Mouse (Mus musculus): Measurements from ENCODE around the gene Trim43c. TPM values are rescaled to one million over a fixed set of nuclear protein-coding genes. Genes with fewer than 3 reads are reported as not detected.
"Not testable (repeated sequence)": the region's sequence is repeated elsewhere in the genome, so short reads cannot be mapped to it uniquely, and the experiment has no call there.

The Trim43c gene
- total RNA-seq (2021): not detected
- long read RNA-seq, experiment 1: 0 reads
- long read RNA-seq, experiment 2: 0 reads

- intact Hi-C loops (cut with DNase I; ENCODE audit: low total_unique reads); DNase-seq: not testable (repeated sequence)
Measured at GRCm38 (mm10) chr9:88838864-88839263, at the start of gene Trim43c. TSS of gene Trim43c (plus strand) at chr9:88839164.

- DNase-seq; intact Hi-C loops (cut with DNase I; ENCODE audit: low total_unique reads): not testable (repeated sequence)
Measured at GRCm38 (mm10) chr9:88853072-88853471, 14.1 kb downstream of the Trim43c start.

DNA sequence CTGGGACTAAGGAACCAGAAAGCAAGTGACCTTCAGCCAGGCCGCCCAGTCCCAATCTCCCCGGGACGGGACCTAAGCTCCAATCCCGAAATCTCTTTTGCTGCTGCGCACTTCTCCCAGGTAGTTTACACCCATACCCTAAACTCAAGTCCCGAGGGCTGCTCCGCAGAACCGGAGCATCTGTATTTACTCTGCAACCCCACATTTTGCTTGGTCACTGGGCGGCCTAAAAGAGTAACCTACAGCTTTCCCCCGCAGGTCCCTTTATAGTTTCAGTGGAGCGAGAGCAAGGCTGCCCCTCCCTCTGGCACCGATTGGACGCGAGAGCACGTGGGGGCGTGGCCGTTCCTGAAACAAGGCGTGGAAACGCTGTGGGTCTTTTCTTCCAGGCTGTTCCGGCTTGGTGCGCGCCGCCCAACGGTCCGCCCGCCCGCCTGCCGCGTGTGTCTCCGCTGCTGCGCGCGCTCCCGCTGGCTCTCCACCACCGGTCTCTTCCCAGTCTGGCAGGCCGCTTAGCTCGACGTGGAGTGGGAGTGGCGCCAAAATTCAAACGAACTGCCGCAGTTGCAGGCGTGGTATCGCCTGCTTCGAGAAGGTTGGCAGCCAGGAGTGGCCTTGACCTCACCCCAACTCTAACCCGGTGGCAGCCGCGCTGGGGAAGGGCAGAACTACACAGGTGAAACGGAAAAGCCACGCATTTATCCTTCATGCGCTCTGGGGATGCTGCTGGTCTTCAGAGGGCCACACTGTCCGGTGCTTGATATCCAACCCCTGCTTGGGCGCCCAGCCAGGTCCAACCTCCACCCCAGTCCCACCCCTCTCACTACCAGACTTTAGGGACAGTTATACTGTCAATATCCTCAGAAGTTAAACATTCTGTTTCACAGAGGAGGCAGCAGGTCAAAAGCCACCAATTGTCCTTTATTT lies 19.9 kb downstream of the Trim43c start:
- intact Hi-C loops (cut with DNase I; ENCODE audit: low total_unique reads): not testable (repeated sequence)
- peak; percentile 83 for DNase-seq

Other genes starting within 250 kb of the Trim43c start
- gene Mthfsl, start 118.9 kb upstream of the Trim43c start, total RNA-seq (2021): 10 to 100 TPM; 10.6 to 11.6 TPM
- gene Bcl2a1d, start 107.2 kb upstream of the Trim43c start, total RNA-seq (2021): not detected
- under 1 TPM in 1 of 2 experiments, not detected in 1; 0.37 TPM for gene Bcl2a1a, start 117.7 kb downstream of the Trim43c start, total RNA-seq (2021)

All from gastrocnemius, postnatal 14 days (tissue).